Mouse (Mus musculus) limb, embryonic 10.5 days (tissue): ENCODE data around the gene Gm10961. TPM values are rescaled to one million over a fixed set of nuclear protein-coding genes. Genes with fewer than 3 reads are reported as not detected.
A peak's percentile ranks its signal among the peaks of the same experiment; 100 is the strongest.

ENCODE experiments used
- DNase-seq: peaks from one replicate; pipeline ENCODE4 v3.0.0-alpha.2; 2017; ENCODE audit warnings: low spot score
- H3K27ac ChIP-seq: fragments of 300-500 bp; sonication (generic); 2 replicates; pipeline ENCODE4 v1.5.1; 2016; ENCODE audit warnings: mild to moderate bottlenecking
- H3K27me3 ChIP-seq: fragments of 300-500 bp; sonication (generic); 2 replicates; pipeline ENCODE4 v1.6.1; 2016; ENCODE audit warnings: low read depth, mild to moderate bottlenecking; ENCODE audit not compliant: poor library complexity, severe bottlenecking
- H3K36me3 ChIP-seq: fragments of 300-500 bp; sonication (generic); 2 replicates; pipeline ENCODE4 v1.6.1; 2016; ENCODE audit warnings: mild to moderate bottlenecking, moderate library complexity
- H3K4me1 ChIP-seq: fragments of 300-500 bp; sonication (generic); 2 replicates; pipeline ENCODE4 v1.6.1; 2016
- H3K4me3 ChIP-seq: fragments of 300-500 bp; sonication (generic); 2 replicates; pipeline ENCODE4 v1.5.1; 2016; ENCODE audit warnings: mild to moderate bottlenecking, moderate library complexity
- H3K9me3 ChIP-seq: fragments of 300-500 bp; sonication (generic); replicated peaks from 2 replicates; pipeline ENCODE4 v1.6.1; 2016; ENCODE audit warnings: mild to moderate bottlenecking
- WGBS: fragments of 180-500 bp; shearing (Covaris S2); methylation state at CpG from one replicate; pipeline ENCODE4 v1.1.7; 2016; 5-methylcytosine and 5-hydroxymethylcytosine counted together
- polyA plus RNA-seq: library from polyadenylated mRNA; unstranded; fragments of >200 nt; fragmentation: Nextera tagmentation; extraction: Ambion mirVana; gene quantifications from 2 replicates; pipeline ENCODE4 v1.2.1, GENCODE M21; 2016

The Gm10961 gene
- polyA plus RNA-seq, 1 experiment from 2014 or later: not detected

DNA sequence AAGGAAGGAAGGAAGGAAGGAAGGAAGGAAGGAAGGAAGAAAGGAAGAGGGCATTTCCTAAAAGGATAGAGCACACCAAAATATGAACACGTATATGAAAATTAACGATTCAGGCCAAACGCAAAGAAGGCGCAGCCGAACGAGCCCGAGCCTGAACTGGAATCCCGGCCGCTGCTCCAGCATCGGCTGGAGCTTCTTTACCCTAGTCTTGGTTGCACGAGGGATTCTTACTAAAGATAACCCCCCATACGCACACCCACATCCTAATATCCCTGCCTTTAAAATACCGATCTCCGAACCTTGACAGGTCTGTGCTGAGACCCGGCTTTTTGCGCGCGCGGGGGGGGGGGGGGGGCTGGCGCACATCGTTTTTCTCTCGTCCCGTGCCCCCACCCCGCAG, 34.0 kb upstream of the Gm10961 start:
- Histone ChIP-seq H3K4me1 (peaks cover 82% of the 10 kb centered on the region), H3K27ac (peak overlapping the region; percentile 96), H3K36me3 (peaks cover 31% of the 10 kb centered on the region), H3K9me3 (no peaks in the 10 kb centered on the region), H3K27me3 (peaks cover 89% of the 10 kb centered on the region), H3K4me3 (peak overlapping the region; percentile 75)
- DNase-seq: no peak
- WGBS: 2% methylated on average over 20 of the region's 24 CpGs

DNA sequence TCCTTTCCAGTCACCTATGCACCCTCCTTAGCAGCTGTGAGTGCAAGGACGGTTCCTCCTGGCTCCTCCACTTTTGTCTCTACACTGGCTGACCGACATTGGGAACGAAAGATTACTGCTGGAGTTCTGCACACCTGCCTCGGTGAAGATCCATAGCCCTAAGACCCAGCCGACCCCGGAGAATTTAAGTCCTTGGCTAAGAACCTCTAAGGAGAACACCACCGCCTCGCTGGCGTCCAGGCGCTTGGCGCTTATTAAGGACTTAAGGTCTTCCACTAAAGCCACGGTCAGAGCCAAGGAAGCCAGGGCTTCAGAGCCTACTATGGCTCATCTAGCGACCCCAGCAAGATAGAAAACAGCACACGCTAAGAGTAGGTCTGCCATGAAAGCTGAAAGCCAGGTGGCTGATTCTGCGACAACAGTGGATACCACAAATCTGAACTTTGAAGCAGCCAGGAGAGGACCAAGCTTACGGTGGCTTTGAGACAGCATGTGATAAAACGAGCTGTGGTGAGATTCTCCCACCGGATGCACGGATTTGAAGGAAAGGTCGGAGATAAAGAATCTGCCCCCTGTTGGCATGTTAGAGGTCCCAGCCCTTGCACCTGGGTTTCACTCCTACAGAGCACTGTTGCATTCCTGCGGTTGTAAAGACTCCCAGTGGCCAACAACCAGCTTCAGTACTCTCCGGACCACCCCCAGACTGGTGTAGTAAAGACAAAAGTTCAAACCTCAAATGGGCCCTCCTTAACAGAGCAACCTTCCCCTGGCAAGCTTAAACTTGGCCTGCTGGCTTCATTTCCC, 33.3 kb upstream of the Gm10961 start:
- peak overlapping the region; percentile 75 for H3K4me3 ChIP-seq
- peaks cover 38% of the 10 kb centered on the region for H3K36me3 ChIP-seq
- H3K4me1 ChIP-seq: peaks cover 76% of the 10 kb centered on the region
- H3K27ac ChIP-seq: peak overlapping the region; percentile 96; the same call in 1 of the 2 replicates
- H3K9me3 ChIP-seq: no peaks in the 10 kb centered on the region
- H3K27me3 ChIP-seq: peaks cover 82% of the 10 kb centered on the region
- DNase-seq: peak; percentile 65
- 5% methylated on average over 22 of the region's 22 CpGs for WGBS

DNA sequence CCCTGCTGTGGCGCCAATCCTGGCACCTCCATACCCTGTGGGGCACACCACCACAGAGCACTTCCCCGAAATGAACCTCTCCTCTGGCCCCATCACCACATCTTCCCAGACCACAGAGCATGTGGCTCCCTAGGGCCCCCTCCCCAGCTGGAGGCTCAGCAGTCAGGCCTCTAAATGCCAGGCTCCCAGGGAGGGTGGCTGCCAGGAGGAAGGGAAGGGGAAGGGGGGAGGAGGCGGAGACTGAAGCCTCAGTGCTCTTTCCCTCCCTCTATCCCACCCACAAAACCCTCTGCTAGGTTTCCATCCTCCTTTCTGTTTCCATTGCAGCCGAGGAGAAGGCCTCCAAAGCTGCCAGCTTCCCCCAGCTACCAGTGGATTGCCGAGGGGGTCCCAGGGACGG, 31.0 kb upstream of the Gm10961 start:
- Histone ChIP-seq H3K27ac (peak overlapping the region; percentile 22; the same call in 1 of the 2 replicates), H3K27me3 (peaks cover 69% of the 10 kb centered on the region), H3K9me3 (no peaks in the 10 kb centered on the region), H3K4me3 (no peak overlapping the region), H3K36me3 (peaks cover 46% of the 10 kb centered on the region), H3K4me1 (peaks cover 52% of the 10 kb centered on the region)
- WGBS: 48% methylated on average over 6 of the region's 6 CpGs
- no peak for DNase-seq

DNA sequence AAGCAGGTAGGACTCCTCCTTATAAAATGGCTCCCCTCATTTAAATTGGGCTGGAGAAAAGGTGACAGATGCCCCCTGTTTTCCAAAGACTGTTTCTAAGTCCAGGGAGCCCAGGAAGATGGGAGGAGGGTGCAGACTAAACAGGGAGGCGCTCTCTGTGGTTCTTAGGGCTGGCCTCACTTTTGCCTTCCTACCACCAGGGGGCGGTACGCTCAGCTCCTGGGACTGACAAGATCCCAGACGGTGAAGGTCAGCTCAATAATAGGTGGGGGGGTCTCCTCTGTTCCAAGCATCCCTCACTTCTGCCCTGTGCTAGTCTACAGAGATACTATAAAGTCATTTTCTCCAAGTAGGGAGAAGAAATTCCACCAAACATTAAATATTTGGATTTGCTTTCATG, 25.8 kb upstream of the Gm10961 start:
- Histone ChIP-seq H3K4me3 (no peak overlapping the region), H3K4me1 (peaks cover 35% of the 10 kb centered on the region), H3K9me3 (no peaks in the 10 kb centered on the region), H3K27me3 (peaks cover 23% of the 10 kb centered on the region), H3K27ac (no peak overlapping the region), H3K36me3 (peaks cover 35% of the 10 kb centered on the region)
- 13% methylated on average over 4 of the region's 4 CpGs for WGBS
- DNase-seq: peak; percentile 76

DNA sequence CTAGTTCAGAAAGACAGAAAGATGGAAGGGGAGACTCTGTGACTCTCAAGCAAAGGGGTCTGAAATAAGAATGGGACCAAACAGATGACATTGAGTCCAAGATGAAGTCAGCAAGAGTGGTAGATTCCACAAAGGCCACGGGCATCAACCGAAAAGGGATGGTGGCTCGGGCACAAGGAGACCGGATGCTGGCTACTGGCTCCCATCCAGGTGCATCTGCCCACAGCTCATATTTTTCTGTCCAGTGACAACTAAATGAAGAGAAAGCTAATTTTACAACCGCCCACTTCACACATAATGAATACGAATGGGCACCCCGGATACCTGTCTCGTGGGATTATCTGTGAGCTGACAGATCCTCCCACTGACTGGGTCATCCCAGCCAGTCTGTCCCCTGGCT, 23.9 kb upstream of the Gm10961 start:
- peaks cover 33% of the 10 kb centered on the region for H3K4me1 ChIP-seq
- DNase-seq: no peak
- WGBS: 57% methylated on average over 8 of the region's 8 CpGs
- no peaks in the 10 kb centered on the region for H3K9me3 ChIP-seq
- H3K4me3 ChIP-seq: no peak overlapping the region
- H3K27me3 ChIP-seq: peaks cover 12% of the 10 kb centered on the region; the same call in 1 of the 2 replicates
- H3K36me3 ChIP-seq: peaks cover 35% of the 10 kb centered on the region
- no peak overlapping the region for H3K27ac ChIP-seq

DNA sequence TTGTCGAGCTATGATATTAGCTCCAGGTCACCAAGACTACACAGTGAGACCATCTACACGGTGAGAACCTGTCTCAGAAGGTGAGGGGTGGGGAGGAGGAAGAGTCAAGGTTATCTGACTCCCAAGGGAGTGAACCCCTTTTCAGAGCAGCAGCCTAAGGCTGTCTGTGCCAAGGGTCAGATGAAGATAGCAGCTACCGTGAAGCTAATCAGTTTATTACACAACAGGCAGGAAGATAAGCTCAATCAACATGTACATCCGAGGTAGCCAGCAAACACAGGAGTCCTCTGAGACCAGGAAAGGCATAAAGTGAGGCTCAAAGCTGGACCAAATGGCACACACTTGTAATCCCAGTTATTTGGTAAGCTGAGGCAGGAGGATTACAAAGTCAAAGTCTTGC, 22.3 kb upstream of the Gm10961 start:
- peaks cover 43% of the 10 kb centered on the region for H3K36me3 ChIP-seq
- peaks cover 33% of the 10 kb centered on the region for H3K4me1 ChIP-seq
- no peak overlapping the region for H3K4me3 ChIP-seq
- H3K27me3 ChIP-seq: peaks cover 11% of the 10 kb centered on the region; the same call in 1 of the 2 replicates
- no peak overlapping the region for H3K27ac ChIP-seq
- no peaks in the 10 kb centered on the region for H3K9me3 ChIP-seq
- DNase-seq: no peak
- WGBS: 64% methylated on average over 4 of the region's 4 CpGs

DNA sequence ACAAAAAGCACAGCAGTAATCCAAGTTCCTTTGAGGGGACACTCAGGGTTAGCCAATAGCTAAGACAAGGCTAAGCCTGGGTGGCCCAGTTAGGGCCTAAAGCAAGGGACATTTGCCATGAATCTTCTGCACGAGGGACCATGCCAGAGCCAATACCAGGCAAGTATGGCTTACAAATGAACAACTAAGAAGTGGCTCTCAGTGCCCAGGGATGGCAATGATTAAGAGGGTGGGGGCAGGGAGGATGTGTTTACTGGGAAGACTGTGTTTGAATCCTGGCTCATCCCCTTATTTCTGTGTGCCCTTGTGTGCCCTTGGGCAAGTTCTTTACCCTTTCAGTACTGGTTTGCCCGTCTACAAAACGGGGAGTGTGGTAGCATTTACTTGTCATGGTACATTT, 21.7 kb upstream of the Gm10961 start:
- Histone ChIP-seq H3K36me3 (peaks cover 43% of the 10 kb centered on the region), H3K4me3 (no peak overlapping the region), H3K27me3 (peaks cover 6% of the 10 kb centered on the region; the same call in 1 of the 2 replicates), H3K9me3 (no peaks in the 10 kb centered on the region), H3K4me1 (peaks cover 33% of the 10 kb centered on the region), H3K27ac (no peak overlapping the region)
- no peak for DNase-seq
- 68% methylated on average over 3 of the region's 3 CpGs for WGBS

DNA sequence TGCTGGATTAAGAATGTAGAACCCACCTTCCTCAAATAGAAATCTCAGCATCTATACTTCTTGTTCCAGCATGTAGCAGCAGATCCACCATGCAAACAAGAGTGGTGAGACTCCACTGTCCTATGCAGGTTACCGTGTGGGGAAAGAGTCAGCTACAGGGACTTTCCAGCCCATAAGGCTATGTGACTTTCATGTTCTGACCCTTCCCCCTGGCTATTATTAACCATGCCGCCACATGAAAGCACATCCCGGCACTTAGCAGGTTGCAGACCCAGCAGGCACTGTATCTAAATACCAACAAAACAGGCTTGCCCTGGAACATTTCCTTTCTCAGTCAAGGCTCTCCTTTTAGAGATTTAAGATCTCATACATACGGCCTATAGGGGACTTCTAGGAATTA, 19.7 kb upstream of the Gm10961 start:
- Histone ChIP-seq H3K27me3 (peaks cover 4% of the 10 kb centered on the region; the same call in 1 of the 2 replicates), H3K36me3 (peaks cover 63% of the 10 kb centered on the region)

DNA sequence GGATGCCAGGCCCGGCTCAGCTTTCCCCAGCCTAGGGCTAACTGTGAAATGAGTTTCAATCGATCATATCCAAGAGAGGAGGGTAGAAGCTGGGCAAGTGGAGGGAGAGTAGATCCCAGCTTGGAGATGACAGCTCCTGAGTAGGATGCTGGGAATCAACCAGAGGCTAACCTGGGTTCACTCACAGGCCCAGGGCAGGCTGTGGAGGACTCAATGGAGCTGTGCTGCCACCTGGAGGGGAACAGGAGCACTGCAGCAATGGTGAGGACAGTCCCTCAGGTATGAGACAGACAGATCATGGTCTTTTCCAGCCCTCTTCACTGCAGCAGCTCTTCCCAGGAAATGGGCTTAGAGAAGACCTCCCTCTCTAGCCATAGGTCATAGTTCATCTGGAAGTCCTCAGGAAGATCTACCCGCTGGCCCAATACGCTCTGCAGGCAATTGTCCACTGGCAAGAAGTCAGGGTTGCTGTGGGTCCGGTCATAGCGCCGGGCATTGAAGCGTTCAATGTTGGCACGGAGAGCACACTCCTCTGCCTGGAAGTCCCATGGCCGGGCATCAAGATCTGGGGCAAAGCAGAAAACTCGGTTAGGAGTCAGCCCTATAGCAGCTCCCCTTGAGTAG, 18.1 kb upstream of the Gm10961 start:
- DNase-seq: peak; percentile 83
- Histone ChIP-seq H3K36me3 (peaks cover 79% of the 10 kb centered on the region), H3K27ac (no peak overlapping the region), H3K27me3 (peaks cover 3% of the 10 kb centered on the region; the same call in 1 of the 2 replicates), H3K4me3 (no peak overlapping the region), H3K4me1 (peaks cover 12% of the 10 kb centered on the region; the same call in 1 of the 2 replicates), H3K9me3 (no peaks in the 10 kb centered on the region)
- WGBS: 89% methylated on average over 11 of the region's 11 CpGs

More for the DNA sequence above, 19.7 kb upstream of the Gm10961 start:
- H3K4me3 ChIP-seq: no peak overlapping the region
- H3K9me3 ChIP-seq: no peaks in the 10 kb centered on the region
- no peak for DNase-seq
- 63% methylated on average over 4 of the region's 4 CpGs for WGBS
- no peak overlapping the region for H3K27ac ChIP-seq
- peaks cover 26% of the 10 kb centered on the region for H3K4me1 ChIP-seq

DNA sequence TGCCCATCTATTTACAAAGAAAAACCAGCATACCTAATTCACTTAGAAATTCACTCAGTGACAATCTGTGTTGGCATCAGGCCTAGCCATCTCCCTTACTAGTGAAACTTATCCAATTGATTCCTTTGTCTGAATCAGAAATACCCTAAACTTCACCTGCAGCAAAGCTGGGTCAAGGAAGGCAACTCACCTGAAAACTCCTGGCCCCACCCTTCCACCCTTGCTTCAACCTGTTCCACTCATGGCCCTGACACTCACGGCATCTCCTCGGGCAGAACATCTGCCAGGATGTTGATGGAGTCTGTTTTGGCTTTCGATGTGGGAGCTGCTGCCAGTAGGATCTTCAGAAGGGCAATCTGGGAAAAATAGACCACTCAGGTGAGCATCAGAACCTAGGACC, 13.3 kb upstream of the Gm10961 start:
- 94% methylated on average over 3 of the region's 3 CpGs for WGBS
- H3K27ac ChIP-seq: no peak overlapping the region
- peaks cover 100% of the 10 kb centered on the region for H3K36me3 ChIP-seq
- no peaks in the 10 kb centered on the region for H3K4me1 ChIP-seq
- H3K9me3 ChIP-seq: no peaks in the 10 kb centered on the region
- no peak overlapping the region for H3K4me3 ChIP-seq
- H3K27me3 ChIP-seq: no peaks in the 10 kb centered on the region
- DNase-seq: no peak

DNA sequence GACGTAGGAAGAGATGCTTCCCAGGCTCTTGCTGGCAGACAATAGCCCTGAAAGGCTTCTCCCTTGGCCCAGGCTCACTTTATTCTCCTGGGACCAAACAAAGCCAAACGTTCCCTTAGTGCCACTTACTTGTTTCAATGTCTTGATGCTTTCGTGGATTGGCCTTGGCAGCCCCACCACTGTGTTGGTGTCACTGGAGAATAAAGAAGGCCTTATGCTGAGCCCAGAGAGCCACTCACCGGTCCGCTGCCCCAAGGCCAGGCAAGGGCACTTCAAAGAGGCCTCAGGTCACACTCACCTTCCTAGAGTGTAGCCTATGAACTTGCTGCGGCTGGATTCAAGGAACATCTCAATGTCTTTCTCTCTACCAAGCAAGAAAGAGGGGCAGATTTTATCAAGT, 11.2 kb upstream of the Gm10961 start:
- no peaks in the 10 kb centered on the region for H3K27me3 ChIP-seq
- no peak for DNase-seq
- H3K27ac ChIP-seq: no peak overlapping the region
- no peak overlapping the region for H3K4me3 ChIP-seq
- 95% methylated on average over 6 of the region's 6 CpGs for WGBS
- H3K36me3 ChIP-seq: peaks cover 100% of the 10 kb centered on the region
- no peaks in the 10 kb centered on the region for H3K9me3 ChIP-seq
- H3K4me1 ChIP-seq: no peaks in the 10 kb centered on the region

DNA sequence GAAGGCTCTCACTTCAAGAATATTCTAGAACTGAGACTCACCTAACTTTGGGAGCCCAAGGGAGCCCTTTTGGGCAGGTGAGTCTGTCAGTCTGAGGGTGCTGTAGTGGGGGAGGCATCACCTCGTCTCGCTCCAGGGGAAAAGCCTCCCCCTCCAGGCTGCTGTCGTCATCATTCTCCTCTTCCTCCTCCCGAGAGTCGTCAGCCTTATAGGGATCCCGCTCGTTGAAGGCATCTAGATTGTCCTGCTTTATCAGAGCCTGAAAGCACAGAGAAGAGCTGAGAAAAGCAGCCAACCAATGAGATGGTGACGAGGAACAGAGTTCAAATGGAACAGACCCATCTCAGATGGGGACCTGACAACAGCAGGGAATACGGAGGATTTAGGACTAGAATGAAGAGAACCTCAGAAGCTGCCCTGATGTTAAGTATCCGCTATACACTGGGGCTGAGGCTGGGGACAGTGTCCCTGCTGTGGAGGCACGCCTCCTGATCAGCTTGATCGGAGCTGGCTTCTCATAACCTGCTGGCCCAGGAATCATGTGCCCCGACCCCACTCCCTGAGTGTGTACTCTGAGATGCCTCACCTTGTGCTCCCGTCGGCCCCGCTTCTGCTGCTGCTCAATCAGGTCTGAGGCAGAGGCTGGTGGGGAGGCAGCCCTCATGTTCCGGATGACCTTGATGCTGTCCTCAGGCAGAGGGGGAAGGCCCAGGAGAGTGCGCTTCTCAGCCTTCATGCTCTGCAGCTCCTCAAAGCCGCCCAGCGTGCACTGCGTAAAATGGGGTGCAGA, 9.6 kb upstream of the Gm10961 start:
- Histone ChIP-seq H3K36me3 (peaks cover 100% of the 10 kb centered on the region), H3K27me3 (no peaks in the 10 kb centered on the region)

DNA sequence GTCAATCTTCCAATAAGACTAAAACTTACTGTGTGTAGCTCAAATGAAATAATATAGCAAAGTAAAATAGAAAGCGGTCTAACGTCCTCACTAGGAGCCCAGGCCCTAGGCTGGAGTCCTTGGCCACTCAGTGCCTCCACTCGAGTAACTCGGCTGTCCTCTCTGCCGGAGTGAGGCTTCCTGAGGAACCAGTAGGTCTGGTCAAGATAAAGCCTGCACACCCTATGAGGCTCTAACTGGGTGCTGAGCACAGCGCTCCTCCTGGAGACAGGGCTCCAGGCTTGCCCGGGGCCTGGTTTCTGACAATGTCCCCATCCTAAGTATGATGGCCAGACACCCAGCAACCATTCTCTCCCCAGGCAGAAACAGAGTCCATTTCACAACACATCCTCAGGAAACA, 8.6 kb upstream of the Gm10961 start:
- Histone ChIP-seq H3K4me1 (no peaks in the 10 kb centered on the region), H3K36me3 (peaks cover 100% of the 10 kb centered on the region), H3K27me3 (no peaks in the 10 kb centered on the region), H3K27ac (no peak overlapping the region), H3K9me3 (no peaks in the 10 kb centered on the region), H3K4me3 (no peak overlapping the region)
- no peak for DNase-seq
- 98% methylated on average over 7 of the region's 7 CpGs for WGBS

More for the DNA sequence above, 9.6 kb upstream of the Gm10961 start:
- 91% methylated on average over 21 of the region's 21 CpGs for WGBS
- Histone ChIP-seq H3K4me3 (no peak overlapping the region), H3K9me3 (no peaks in the 10 kb centered on the region), H3K27ac (no peak overlapping the region), H3K4me1 (no peaks in the 10 kb centered on the region)
- DNase-seq: no peak
